Mouse (Mus musculus) cerebellum, postnatal 10 days (tissue): ENCODE measurements around the gene Timm17b.
"Not testable (repeated sequence)": the region's sequence is repeated elsewhere in the genome, so short reads cannot be mapped to it uniquely, and the experiment has no call there.

Experiments used
- DNase-seq, 2 experiments: peaks; one replicate each; pipeline ENCODE4 v3.0.0; 2021; ENCODE audit warnings: mixed read lengths in 2 of 2

The Timm17b gene

DNA sequence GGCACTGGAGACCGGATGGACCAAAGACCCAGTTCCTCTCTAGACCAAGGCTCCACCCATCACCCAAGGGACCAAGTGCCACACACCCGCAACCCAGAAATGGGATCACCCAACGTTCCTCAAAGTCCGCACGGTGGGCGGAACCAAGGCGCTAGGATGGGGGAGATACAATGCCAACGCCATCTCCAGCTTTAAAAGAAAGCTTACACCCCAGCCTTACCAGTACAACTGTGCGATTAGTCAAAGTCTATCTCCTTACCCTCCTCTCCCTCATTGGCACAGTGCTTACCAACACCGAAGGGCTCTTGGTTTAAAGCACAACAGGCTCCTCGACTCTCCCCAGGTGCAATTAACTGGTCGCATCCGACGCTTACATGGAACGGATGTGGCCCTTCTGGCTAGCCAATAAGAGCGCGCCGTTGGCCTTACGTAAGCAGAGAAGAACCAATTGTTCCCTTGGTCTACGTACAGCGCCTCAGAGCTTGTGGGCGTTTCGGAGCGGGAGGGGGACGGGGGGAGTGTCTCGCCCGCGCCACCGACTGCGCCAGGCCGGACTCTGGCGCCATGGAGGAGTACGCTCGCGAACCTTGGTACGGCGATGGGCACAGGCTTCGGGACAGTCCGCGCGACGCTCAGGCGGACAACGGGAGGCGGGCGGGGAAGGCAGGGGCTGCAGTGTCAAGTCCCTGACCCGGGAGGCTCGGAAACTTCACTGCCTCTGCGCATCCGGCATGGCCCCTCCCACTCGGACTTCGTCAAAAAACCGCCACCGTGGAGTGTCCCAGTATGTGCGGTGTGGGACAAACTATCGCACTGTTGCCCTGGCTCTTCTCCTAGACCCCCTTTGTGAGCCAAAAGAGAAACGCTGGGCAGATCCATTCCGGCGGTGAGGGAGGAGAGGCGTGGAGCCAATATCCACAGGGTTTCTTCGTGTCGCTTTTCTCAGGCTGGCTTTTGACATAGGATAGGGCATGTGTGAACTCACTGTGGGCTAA, at the start of gene Timm17b, which contains the start of gene Pqbp1:
Gene Timm17b (plus strand): TSS at position 478 of the 995 bp plus-strand sequence.
Gene Pqbp1 (minus strand): TSS at position 390 of the 995 bp plus-strand sequence.
- peak; percentile 88 to 93 for DNase-seq

DNA sequence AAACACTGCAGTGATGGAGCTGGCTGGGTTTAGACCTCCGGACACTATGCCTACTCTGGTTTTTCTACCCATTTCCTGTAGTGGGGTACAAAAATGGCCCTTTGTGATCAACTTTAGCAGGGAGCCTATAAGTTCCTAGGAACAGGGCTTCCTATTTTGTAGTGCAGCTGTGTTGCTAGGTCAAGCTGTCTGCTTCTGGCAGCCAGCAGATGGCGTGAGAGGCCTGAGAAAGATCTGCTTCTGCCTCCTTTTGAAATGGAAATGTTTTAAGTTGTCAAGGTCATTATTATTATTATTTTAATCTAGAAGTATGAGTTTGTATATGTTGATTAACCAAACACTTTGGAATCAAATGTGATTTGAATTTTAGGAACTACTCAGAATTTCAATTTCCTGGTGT, 44.6 kb upstream of the Timm17b start:
- peak; percentile 59 for DNase-seq

GRCm38 (mm10) chrX:7859191-7859753, 39.9 kb upstream of the Timm17b start:
- no peak for DNase-seq

DNA sequence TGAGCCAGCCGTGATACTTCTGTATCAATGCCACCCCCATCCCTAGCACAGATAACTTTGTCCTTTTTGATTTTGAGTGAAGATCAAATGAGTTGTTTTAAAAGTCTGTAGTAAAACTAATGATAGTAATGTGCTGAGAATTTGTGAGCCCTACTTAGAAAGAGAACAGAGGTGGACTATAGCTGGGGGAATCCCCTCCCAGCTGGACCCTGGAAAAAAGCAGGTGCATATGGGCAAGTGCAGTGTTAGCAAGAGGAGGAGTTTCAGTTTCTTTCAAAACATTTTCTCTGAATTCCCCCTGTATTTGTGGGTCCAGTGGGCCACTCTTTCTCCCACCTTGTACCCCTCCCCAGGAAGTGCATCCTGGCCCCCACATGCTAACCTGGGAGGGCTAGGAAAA, 36.0 kb upstream of the Timm17b start:
- no peak for DNase-seq

- no peak for DNase-seq
Measured at GRCm38 (mm10) chrX:7864551-7864950, 34.6 kb upstream of the Timm17b start.

GRCm38 (mm10) chrX:7865343-7865742, 33.8 kb upstream of the Timm17b start:
- no peak for DNase-seq

GRCm38 (mm10) chrX:7865786-7866185, 33.4 kb upstream of the Timm17b start:
- DNase-seq, result no peak

- DNase-seq, result no peak
Measured at GRCm38 (mm10) chrX:7867141-7867540, 32.0 kb upstream of the Timm17b start.

- no peak for DNase-seq
Measured at GRCm38 (mm10) chrX:7868506-7868905, 30.7 kb upstream of the Timm17b start.

- no peak for DNase-seq
Measured at GRCm38 (mm10) chrX:7869826-7870225, 29.3 kb upstream of the Timm17b start.

DNA sequence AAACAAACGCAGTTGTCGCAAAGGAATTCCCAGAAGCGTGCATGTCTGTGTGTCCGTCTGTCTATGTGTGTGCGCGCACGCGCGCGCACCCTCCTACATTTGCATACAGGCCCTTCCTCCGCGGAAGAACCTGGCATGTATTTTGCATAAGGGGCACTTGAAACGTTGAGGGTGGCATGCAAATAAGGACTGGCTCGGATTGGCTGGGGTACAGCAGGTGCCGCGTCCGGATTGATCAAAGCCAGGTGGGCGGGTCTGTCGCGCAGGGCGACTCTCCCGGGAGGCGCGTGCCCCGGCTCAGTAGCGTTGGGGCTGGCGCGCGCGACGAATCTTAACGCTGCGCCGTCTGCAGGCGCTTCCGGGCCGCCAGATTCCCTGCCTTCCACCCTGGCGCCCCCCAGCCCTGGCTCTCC, 21.1 kb upstream of the Timm17b start, which contains the start of gene Pim2:
Gene Pim2 (plus strand): TSS at position 256 of the 413 bp plus-strand sequence.
- DNase-seq, result peak; percentile 90 to 93

DNA sequence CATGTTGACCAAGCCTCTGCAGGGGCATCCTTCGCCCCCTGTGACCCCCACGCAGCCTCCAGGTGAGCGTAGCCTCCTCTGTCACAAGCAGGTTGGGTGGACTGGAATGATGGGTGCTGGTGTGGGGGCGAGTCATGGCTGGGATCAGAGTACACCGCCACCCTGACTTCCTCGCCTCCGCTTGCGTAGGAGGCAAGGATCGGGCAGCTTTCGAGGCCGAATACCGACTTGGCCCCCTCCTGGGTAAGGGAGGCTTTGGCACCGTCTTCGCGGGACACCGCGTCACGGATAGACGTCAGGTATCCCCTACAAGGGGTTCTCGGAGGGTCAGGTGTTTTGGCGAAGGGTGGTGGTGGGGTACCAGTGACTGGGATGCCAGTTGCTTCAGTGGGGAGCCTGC, 20.7 kb upstream of the Timm17b start:
- DNase-seq, result peak; percentile 54 to 57

DNA sequence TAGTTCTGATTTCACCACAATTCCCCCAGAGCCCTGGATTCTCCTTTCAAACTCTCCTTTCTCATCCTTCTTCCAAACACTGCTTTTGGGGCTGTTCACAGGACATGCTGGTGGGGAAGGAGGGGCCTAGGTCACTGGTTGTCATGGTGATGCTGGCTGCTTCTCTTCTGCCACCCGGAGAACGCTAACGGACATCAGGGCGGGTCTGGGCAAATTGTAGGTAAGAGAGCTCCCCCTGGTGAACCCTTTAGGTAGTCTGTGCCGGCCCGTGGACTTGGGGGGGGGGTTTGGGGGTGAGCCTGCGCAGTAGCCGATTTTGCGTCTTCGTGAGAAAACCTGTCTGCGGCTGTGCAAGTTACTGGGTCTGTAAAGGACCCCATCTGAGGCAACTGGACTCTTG, 19.3 kb upstream of the Timm17b start:
- DNase-seq, result peak; percentile 85 to 86

- DNase-seq, result peak; percentile 88 to 92
Measured at GRCm38 (mm10) chrX:7883841-7884567, 15.2 kb upstream of the Timm17b start, which contains the start of gene Slc35a2. Gene Slc35a2, plus strand, starts transcription at chrX:7884028.

DNA sequence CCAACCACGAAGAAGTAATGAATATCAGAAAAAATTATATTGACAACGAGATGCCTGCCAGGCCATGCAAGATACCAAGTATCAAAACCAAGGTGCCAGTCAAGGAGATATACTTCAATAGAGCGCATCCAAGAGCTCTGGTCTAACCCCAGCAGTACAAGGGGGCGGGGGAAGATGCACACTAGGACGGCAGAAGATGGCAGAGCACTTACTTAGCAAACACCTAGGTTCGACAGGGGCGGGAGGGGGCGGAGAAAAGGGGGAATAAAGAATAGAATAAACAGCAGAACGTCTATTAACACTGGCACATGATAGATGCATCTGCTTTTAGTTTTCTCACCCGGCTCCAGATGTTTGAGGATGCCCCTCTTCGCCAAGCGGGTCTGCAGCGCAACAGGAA, 946 bp upstream of the Timm17b start:
- peak in 1 of 2 experiments; percentile 17 for DNase-seq

DNA sequence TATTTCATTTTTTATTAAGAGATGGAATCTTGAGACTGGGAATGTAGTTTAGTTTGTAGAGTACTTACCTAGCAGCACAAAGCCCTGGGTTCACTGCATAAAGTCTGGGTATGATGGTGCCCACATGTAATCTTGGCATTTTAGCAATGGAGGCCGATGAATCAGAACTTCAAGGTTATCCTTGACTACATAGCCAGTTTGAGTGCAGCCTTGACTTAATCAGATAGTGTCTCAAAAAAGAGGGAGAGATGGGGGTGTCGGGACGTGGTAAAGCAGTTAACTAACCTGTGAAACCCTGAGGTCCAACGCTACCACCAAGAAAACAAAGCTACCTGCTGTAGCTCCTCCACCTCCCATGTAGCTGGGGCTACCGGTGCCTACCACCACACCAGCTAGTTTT, 5.3 kb downstream of the Timm17b start:
- DNase-seq, result no peak

DNA sequence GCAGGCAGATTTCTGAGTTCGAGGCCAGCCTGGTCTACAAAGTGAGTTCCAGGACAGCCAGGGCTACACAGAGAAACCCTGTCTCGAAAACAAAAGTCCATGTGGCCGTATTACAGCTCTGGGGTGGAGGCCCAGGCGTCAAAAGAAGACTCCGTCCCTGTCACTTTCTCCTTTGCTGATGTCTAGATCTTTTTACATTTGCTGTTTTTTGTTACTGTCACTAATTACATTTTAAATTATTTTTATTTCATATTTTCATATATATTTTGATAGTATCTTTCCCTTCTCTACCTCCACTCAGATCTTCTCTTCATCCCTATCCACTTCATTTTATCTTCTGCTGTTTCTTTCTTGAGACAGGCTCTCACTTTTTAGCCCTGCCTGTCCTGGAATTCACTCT, 8.6 kb downstream of the Timm17b start, which contains the start of gene Gm10491:
Gene Gm10491 (minus strand): TSS at position 101 of the 400 bp plus-strand sequence.
- no peak for DNase-seq

DNA sequence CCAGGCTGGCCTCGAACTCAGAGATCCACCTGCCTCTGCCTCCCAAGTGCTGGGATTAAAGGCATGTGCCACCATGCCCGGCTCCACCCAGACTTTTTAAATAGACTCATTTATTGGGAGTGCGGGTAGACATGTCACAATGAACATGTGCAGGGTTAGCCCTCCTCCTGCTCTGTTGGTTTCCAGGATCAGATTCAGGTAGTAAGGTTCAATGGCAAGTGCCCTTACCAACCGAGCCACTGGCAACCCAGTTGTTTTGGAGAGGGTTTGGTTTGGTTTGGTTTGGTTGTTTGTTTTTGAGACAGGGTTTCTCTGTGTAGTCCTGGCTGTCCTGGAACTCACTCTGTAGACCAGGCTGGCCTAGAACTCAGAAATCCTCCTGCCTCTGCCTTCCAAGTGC, 10.1 kb downstream of the Timm17b start, which contains the start of gene Gm10490:
Gene Gm10490 (plus strand): TSS at position 301 of the 400 bp plus-strand sequence.
- DNase-seq, result not testable (repeated sequence)

DNA sequence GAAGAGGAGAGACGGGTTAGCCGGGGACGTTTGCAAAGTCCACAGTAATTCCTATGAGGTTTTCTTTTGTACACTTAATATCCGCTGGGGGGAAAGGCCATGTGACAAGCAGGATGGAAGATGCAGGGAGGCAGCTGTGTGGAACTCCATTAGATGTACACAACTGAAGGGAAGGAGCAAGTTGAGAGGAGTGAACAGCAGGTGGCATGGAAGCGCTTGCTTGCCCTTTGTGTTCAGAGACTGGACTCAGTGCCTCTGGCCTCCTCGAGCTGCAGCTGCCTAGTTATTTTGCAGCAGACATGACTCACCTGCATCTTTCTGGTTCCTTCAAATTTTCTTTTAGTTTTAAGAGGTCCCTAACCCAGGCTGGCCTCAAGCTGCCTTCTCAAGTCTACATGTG, 11.3 kb downstream of the Timm17b start:
- DNase-seq, result no peak

- peak; percentile 33 to 65 for DNase-seq
Measured at GRCm38 (mm10) chrX:7915669-7916068, 16.5 kb downstream of the Timm17b start.

DNA sequence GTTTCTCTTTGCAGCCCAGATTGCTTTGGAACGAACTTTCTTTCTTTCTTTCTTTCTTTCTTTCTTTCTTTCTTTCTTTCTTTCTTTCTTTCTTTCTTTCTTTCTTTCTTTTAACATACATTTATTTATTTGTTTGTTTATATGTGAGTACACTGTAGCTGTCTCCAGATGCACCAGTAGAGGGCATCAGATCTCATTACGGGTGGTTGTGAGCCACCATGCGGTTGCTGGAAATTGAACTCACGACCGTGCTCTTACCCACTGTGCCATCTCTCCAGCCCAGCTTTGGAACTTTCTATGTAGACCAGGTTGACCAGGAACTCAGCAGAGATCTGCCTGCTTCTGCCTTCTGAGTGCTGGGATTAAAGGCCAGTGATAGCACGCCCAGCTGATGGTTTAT, 18.8 kb downstream of the Timm17b start:
- not testable (repeated sequence) for DNase-seq

DNA sequence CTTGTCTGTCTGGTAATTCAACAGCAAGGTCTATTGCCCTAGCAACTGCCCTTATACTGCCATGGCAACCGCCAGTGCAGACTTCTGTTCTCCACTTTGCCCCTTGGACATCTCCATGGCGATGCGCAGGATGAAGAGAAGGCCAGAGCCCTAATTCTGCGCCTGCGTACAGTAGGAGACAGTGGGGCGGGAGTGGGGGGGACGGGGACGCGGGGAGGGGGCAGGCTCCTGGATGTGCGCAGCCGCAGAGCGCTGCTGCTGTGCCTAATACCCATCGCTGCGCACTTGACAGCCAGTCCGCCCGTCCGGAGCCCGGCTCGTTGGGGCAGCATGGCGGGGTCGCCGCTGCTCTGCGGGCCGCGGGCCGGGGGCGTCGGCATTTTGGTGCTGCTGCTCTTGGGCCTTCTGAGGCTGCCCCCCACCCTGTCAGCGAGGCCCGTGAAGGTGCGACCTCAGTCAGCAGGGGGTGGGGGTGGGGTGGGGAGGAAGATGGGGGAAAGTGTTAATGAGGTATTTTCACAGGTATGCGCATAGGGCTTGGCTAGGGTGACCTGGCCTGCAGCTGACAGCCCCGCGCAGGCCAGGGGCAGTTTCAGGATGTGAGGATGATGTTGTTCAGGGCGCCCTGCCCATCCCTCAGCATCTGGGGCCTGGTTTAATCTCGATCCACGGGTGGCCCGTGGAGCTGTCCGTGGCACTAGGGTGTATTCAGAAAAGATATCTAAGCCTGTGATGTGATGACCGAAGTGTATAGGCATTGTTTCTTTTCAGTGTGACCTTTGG, 20.6 kb downstream of the Timm17b start, which contains the start of gene Pcsk1n:
Gene Pcsk1n (plus strand): TSS at position 222 of the 783 bp plus-strand sequence.
- peak; percentile 76 to 82 for DNase-seq
